Mouse (Mus musculus) embryonic fibroblast, embryonic 13.5 days (primary cell): ENCODE results near the gene Qsox2. TPM values are rescaled to one million over a fixed set of nuclear protein-coding genes. Genes with fewer than 3 reads are reported as not detected.

Source experiments
- H3K27ac ChIP-seq: 2 replicates; pipeline ENCODE4 v1.5.1; 2012; ENCODE audit warnings: low read length, control low read depth, inconsistent platforms; ENCODE audit not compliant: insufficient read depth
- H3K4me1 ChIP-seq: 2 replicates; pipeline ENCODE4 v1.6.1; 2011; ENCODE audit warnings: low read length; ENCODE audit not compliant: control insufficient read depth, insufficient read depth
- H3K4me3 ChIP-seq: 2 replicates; pipeline ENCODE4 v1.5.1; 2011; ENCODE audit warnings: mild to moderate bottlenecking, control low read depth, low read length; ENCODE audit not compliant: insufficient read depth
- CTCF ChIP-seq: IDR thresholded peaks from 2 replicates; pipeline ENCODE4 v1.5.1; 2011; ENCODE audit warnings: mild to moderate bottlenecking, control low read depth, low read length, moderate library complexity, borderline replicate concordance; ENCODE audit not compliant: insufficient read depth
- POLR2A ChIP-seq: IDR thresholded peaks from 2 replicates; pipeline ENCODE4 v1.6.1; 2011; ENCODE audit warnings: low read depth, mild to moderate bottlenecking, control low read depth, low read length, moderate library complexity
- polyA plus RNA-seq: library from polyadenylated mRNA; stranded (reverse); fragments of >200 nt; gene quantifications from 2 replicates; pipeline ENCODE4 v1.2.4, GENCODE M21; 2011; ENCODE audit warnings: low read depth; ENCODE audit not compliant: missing spikeins, insufficient read length

The Qsox2 gene
- polyA plus RNA-seq, 1 experiment = 19.9 TPM

DNA sequence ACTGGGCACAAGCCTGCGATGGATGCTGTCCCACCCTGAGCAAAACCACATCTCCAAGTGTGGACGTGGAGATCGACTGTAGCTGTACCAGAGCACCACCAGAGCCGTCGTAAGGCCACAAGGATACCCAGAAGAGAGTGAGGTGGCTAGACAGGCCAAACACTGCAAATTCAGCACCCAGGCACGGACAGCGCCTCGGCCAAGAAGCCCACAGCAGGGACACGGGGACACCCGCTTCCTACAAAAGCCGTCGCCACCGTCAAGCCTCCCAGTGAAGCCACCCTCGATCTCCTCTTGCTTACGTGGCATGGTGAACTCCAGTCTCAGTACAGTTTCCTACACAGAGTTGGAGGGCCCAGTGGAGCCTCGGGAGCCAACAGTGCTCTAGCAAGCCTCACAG, 32.2 kb downstream of the Qsox2 start:
- Histone ChIP-seq H3K4me1 (no peaks in the 10 kb centered on the region), H3K27ac (no peak overlapping the region), H3K4me3 (no peak overlapping the region)
- no peak for TF ChIP-seq POLR2A

GRCm38 (mm10) chr2:26202849-26203475, 34.4 kb downstream of the Qsox2 start:
- TF ChIP-seq CTCF = no peak
- TF ChIP-seq POLR2A = no peak
- H3K4me3 ChIP-seq = no peak overlapping the region
- no peak overlapping the region for H3K27ac ChIP-seq
- no peaks in the 10 kb centered on the region for H3K4me1 ChIP-seq

DNA sequence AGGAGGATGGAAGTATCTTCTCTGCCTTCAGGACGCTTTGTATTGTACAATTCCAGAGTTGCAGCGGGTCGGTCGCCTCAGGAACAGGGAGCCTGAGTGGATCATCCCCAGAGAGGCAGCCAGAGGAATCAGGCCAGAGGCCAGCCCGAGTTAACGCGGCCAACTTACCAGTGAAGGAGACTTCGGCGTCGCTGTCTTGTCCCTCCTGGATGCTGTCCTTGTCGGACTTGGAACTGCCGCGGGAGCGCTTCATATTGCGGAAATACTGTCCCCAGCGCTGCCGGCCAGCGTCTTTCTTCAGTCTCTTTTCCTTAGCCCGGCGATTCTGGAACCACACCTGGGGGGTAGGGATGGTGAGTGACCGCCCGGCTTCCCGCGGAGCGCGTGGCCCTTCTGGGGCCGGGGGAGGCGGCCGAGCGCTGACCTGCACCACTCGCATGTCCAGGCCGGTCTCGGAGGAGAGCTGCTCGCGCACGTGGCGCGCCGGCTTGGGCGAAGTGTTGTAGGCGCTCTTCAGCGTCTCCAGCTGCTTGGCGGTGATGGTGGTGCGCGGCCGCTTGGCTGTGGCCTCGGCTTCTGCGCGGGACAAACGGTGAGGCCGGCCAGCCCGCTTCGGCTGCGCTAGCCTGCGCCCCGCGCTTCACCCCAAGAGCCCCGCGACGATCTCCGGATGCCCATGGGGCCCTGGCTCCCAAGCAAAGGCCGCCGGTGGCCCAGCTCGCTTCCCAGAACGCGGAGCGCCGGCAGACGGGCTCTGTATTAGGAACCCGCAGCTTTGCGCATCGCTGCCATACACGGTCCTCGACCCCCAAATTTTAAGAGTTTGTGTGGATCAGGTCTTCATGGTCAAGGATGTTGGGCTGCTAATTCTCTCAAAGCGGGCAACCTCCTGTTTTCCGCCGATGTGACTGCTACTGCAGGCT, 35.1 kb downstream of the Qsox2 start:
- TF ChIP-seq POLR2A (no peak), CTCF (no peak)
- H3K4me3 ChIP-seq = no peak overlapping the region
- no peak overlapping the region for H3K27ac ChIP-seq
- no peaks in the 10 kb centered on the region for H3K4me1 ChIP-seq

- Histone ChIP-seq H3K4me3 (no peak overlapping the region), H3K4me1 (no peaks in the 10 kb centered on the region)
- no peak for TF ChIP-seq POLR2A
- TF ChIP-seq CTCF = no peak
These were observed 38.8 kb downstream of the Qsox2 start for GRCm38 (mm10) chr2:26198488-26198887.

DNA sequence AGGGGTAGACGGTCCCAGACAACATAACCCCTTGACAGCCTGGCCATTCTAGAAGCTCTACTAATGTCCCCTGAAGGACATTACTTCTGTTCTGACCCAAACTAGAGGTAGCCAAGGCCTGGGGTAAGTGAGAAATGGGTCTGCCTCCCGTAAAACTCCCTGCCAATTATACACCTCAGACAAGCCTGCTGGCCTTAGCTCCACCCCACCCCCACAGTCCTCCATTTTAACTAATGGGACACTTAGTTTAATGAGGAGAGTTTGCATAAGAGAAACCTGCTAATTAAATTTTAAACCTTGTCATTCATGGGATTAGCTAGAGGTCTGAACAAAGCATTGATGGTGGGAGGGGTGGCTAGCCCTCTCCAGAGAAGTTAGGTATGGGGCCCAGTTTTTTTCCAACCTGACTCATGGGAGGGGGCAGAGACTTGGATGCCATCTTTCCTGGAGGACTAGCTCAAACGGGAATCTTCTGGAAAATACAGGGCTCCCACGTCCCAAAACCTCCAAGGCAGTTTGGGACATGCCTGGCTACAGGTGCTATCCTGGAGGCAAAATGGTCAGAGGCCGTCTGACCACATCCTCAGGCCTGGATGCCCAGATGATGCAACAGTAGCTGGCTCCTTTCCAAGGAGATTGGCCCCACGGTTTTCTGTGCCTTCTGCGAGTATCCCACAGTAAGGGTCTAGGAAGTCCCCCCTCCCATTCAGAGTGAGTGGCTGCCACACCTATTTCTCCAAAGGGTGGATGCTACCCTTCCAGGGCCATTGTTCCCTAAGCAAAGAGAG, 42.6 kb downstream of the Qsox2 start:
- Histone ChIP-seq H3K27ac (no peak overlapping the region), H3K4me3 (no peak overlapping the region), H3K4me1 (no peaks in the 10 kb centered on the region)
- TF ChIP-seq POLR2A = no peak
- no peak for TF ChIP-seq CTCF

More at GRCm38 (mm10) chr2:26198488-26198887, 38.8 kb downstream of the Qsox2 start:
- no peak overlapping the region for H3K27ac ChIP-seq

- Histone ChIP-seq H3K4me1 (no peaks in the 10 kb centered on the region), H3K27ac (no peak overlapping the region), H3K4me3 (no peak overlapping the region)
- TF ChIP-seq POLR2A = no peak
- TF ChIP-seq CTCF = no peak
These were observed 48.8 kb downstream of the Qsox2 start for GRCm38 (mm10) chr2:26188517-26188916.

- TF ChIP-seq POLR2A (no peak), CTCF (no peak)
- Histone ChIP-seq H3K27ac (no peak overlapping the region), H3K4me3 (no peak overlapping the region), H3K4me1 (no peaks in the 10 kb centered on the region)
These were observed 53.0 kb downstream of the Qsox2 start for GRCm38 (mm10) chr2:26184352-26184751.

DNA sequence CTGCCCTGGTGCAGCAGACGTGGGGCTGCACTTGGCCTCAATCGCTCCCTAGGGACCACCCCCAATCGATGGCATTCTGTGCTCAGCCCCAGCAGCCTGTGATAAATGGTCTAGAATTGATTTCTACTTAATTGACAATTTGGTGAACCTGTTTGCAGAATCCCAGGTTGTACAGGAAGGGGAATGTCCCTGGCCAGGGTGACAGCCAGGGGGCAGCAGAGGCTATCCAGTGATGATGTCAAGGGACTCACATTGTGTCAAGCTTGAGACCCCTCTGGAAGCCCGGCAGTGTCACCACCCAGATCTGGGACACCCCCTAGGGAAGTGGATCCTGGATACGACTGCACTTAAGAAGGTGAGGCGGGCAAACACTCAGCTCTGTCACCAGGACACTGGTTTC, 54.7 kb downstream of the Qsox2 start:
- TF ChIP-seq POLR2A (no peak), CTCF (peak; percentile 78; the same call in 1 of the 2 replicates)
- Histone ChIP-seq H3K4me3 (no peak overlapping the region), H3K4me1 (no peaks in the 10 kb centered on the region), H3K27ac (no peak overlapping the region)

DNA sequence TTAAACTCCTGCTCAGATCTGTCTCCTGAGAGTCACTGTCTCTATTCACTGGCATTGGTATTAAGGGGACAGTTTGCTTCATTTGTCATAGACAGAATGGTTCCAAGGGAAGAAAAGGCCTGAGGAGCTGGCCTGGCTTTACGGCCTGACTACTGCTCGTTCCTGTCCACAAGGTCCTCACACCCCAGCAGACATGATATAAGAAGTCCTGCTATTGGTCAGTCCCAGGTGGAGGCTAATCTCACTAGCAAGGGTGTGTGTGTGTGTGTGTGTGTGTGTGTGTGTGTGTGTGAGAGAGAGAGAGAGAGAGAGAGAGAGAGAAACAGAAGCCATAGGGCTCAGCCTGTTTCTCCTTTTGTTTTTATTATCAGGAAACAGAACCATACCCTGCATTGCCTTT, 60.1 kb downstream of the Qsox2 start:
- no peak for TF ChIP-seq POLR2A
- TF ChIP-seq CTCF = no peak
- no peaks in the 10 kb centered on the region for H3K4me1 ChIP-seq
- no peak overlapping the region for H3K27ac ChIP-seq
- no peak overlapping the region for H3K4me3 ChIP-seq

GRCm38 (mm10) chr2:26176731-26177130, 60.6 kb downstream of the Qsox2 start:
- H3K4me1 ChIP-seq = no peaks in the 10 kb centered on the region
- H3K4me3 ChIP-seq = no peak overlapping the region
- TF ChIP-seq POLR2A = no peak
- no peak for TF ChIP-seq CTCF
- H3K27ac ChIP-seq = no peak overlapping the region
